ENCODE assay signal across 20 mouse cellular contexts in the genomic region with DNA sequence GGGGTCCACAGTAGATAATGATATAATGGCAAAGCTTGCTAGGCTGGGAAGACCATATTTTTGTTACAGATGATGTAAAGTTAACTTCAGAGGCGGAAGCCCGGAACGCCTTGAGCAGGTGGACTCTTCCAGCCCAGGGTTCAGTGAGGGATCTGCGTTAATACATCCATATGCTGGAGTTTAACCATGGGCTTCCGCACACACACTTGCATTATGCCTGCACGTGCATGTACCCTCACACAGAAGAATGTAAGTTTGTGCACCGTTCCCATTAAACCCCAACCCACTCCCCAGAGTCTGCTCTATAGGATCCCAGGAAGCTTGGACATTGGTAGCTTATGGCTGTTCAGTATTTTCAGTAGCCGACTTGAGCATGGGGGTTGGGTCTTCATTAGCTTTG. TPM values are rescaled to one million over a fixed set of nuclear protein-coding genes. Genes with fewer than 3 reads are reported as not detected.
DNase-seq lines count a peak whose midpoint lies in the region; ATAC-seq lines count a peak whose summit lies in the region.
"Had no signal": no experiment of that assay in that cellular context is flagged by ENCODE, and none has a peak within 500 bp of the region (broad histone marks: within the 10 kb centered on the region; RNA-seq: fewer than 3 reads in every experiment).

No protein-coding gene starts in this region.

- no peaks in the 10 kb centered on the region for H3K9me3 ChIP-seq in midbrain, embryonic 11.5 days (ENCODE audit: control insufficient read depth, low read length)
- no peaks in the 10 kb centered on the region for H3K9me3 ChIP-seq in midbrain, embryonic 15.5 days
- no peaks in the 10 kb centered on the region for H3K9me3 ChIP-seq in embryonic facial prominence, embryonic 10.5 days
- no peaks in the 10 kb centered on the region for H3K9me3 ChIP-seq in forebrain, embryonic 11.5 days (ENCODE audit: control insufficient read depth, low read length)
- no peaks in the 10 kb centered on the region for H3K9me3 ChIP-seq in neural tube, embryonic 15.5 days (replicated peaks)
- H3K9me3 ChIP-seq: forebrain, embryonic 13.5 days; heart, embryonic 10.5 days; limb, embryonic 13.5 days; lung, embryonic 15.5 days; midbrain, embryonic 13.5 days had no signal

- H3K9ac ChIP-seq in midbrain, embryonic 11.5 days (ENCODE audit: low read length): no peak overlapping the region
- no peak overlapping the region for H3K9ac ChIP-seq in midbrain, embryonic 15.5 days
- no peak overlapping the region for H3K9ac ChIP-seq in forebrain, embryonic 11.5 days (ENCODE audit: low read length)
- no peak overlapping the region for H3K9ac ChIP-seq in neural tube, embryonic 15.5 days (replicated peaks)
- H3K9ac ChIP-seq: forebrain, embryonic 13.5 days; hindbrain, embryonic 14.5 days; limb, embryonic 13.5 days; lung, embryonic 15.5 days; midbrain, embryonic 13.5 days had no signal

- peak; percentile 1 to 17 for DNase-seq in adrenal gland, adult 18-20 months (ENCODE audit: low spot score in 2 of 2)
- DNase-seq in adrenal gland, adult 8-10 months: no peak
- DNase-seq in midbrain, embryonic 11.5 days (ENCODE audit: low spot score, missing footprints): peak; percentile 74
- peak; percentile 6 for DNase-seq in embryonic facial prominence, embryonic 10.5 days (ENCODE audit: low spot score)
- no peak for DNase-seq in forebrain, embryonic 11.5 days (ENCODE audit: low spot score)
- DNase-seq: adrenal gland, adult 2 months; cerebellum, adult 8-10 months; cerebellum, postnatal 25 days; gastrocnemius, postnatal 14 days; heart, postnatal 36 days; kidney, postnatal 36 days had no signal

- H3K4me3 ChIP-seq in midbrain, embryonic 11.5 days (ENCODE audit: low read depth, low read length): no peak overlapping the region
- no peak overlapping the region for H3K4me3 ChIP-seq in midbrain, embryonic 15.5 days
- no peak overlapping the region for H3K4me3 ChIP-seq in embryonic facial prominence, embryonic 10.5 days
- H3K4me3 ChIP-seq in forebrain, embryonic 11.5 days (ENCODE audit: low read depth, low read length): no peak overlapping the region
- no peak overlapping the region for H3K4me3 ChIP-seq in neural tube, embryonic 15.5 days (replicated peaks)
- H3K4me3 ChIP-seq: forebrain, embryonic 13.5 days; heart, embryonic 10.5 days; limb, embryonic 13.5 days; lung, embryonic 15.5 days; midbrain, embryonic 13.5 days had no signal

- no peak for ATAC-seq in midbrain, embryonic 11.5 days (ENCODE audit: low FRiP score)
- no peak for ATAC-seq in midbrain, embryonic 15.5 days (replicated peaks)
- ATAC-seq in forebrain, embryonic 11.5 days (replicated peaks; ENCODE audit: low FRiP score): no peak
- ATAC-seq in neural tube, embryonic 15.5 days (ENCODE audit: low FRiP score): no peak
- ATAC-seq: forebrain, embryonic 13.5 days; intestine, postnatal 0 days; midbrain, embryonic 13.5 days had no signal

- H3K4me2 ChIP-seq in midbrain, embryonic 11.5 days: no peak overlapping the region
- H3K4me2 ChIP-seq in midbrain, embryonic 15.5 days: no peak overlapping the region
- H3K4me2 ChIP-seq in forebrain, embryonic 11.5 days (ENCODE audit: low read depth, low read length, severe bottlenecking): no peak overlapping the region
- no peak overlapping the region for H3K4me2 ChIP-seq in neural tube, embryonic 15.5 days
- H3K4me2 ChIP-seq: forebrain, embryonic 13.5 days; hindbrain, embryonic 14.5 days; lung, embryonic 15.5 days had no signal

- H3K27me3 ChIP-seq in midbrain, embryonic 11.5 days (ENCODE audit: control insufficient read depth, insufficient read depth, low read length): no peaks in the 10 kb centered on the region; the same call in 1 of the 2 replicates
- H3K27me3 ChIP-seq in midbrain, embryonic 15.5 days (replicated peaks): no peaks in the 10 kb centered on the region
- H3K27me3 ChIP-seq in embryonic facial prominence, embryonic 10.5 days (replicated peaks; ENCODE audit: low read depth, poor library complexity, severe bottlenecking): peaks cover 3% of the 10 kb centered on the region; the same call in 1 of the 2 replicates
- peaks cover 2% of the 10 kb centered on the region for H3K27me3 ChIP-seq in forebrain, embryonic 11.5 days (ENCODE audit: control insufficient read depth, insufficient read depth, low read length)
- H3K27me3 ChIP-seq in neural tube, embryonic 15.5 days (replicated peaks): no peaks in the 10 kb centered on the region
- H3K27me3 ChIP-seq: forebrain, embryonic 13.5 days; limb, embryonic 13.5 days; lung, embryonic 15.5 days; midbrain, embryonic 13.5 days had no signal

- 96% methylated on average over 8 of the region's 8 CpGs for WGBS in midbrain, embryonic 11.5 days
- 94% methylated on average over 8 of the region's 8 CpGs for WGBS in midbrain, embryonic 15.5 days
- 91% methylated on average over 8 of the region's 8 CpGs for WGBS in embryonic facial prominence, embryonic 10.5 days
- WGBS in forebrain, embryonic 11.5 days: 95% methylated on average over 8 of the region's 8 CpGs
- WGBS in neural tube, embryonic 15.5 days: 94% methylated on average over 8 of the region's 8 CpGs

- H3K36me3 ChIP-seq in midbrain, embryonic 11.5 days (ENCODE audit: control insufficient read depth, insufficient read depth, low read length): no peaks in the 10 kb centered on the region
- H3K36me3 ChIP-seq in midbrain, embryonic 15.5 days (replicated peaks): no peaks in the 10 kb centered on the region
- H3K36me3 ChIP-seq in embryonic facial prominence, embryonic 10.5 days (replicated peaks): peaks cover 38% of the 10 kb centered on the region
- no peaks in the 10 kb centered on the region for H3K36me3 ChIP-seq in forebrain, embryonic 11.5 days (ENCODE audit: control insufficient read depth, insufficient read depth, low read length)
- H3K36me3 ChIP-seq in neural tube, embryonic 15.5 days: peaks cover 16% of the 10 kb centered on the region; the same call in 1 of the 2 replicates

- peaks cover 14% of the 10 kb centered on the region for H3K4me1 ChIP-seq in midbrain, embryonic 11.5 days (ENCODE audit: control insufficient read depth, insufficient read depth, low read length)
- peaks cover 30% of the 10 kb centered on the region for H3K4me1 ChIP-seq in midbrain, embryonic 15.5 days
- H3K4me1 ChIP-seq in embryonic facial prominence, embryonic 10.5 days: peaks cover 68% of the 10 kb centered on the region
- peaks cover 5% of the 10 kb centered on the region; the same call in 1 of the 2 replicates for H3K4me1 ChIP-seq in forebrain, embryonic 11.5 days (replicated peaks; ENCODE audit: control insufficient read depth, insufficient read depth, low read length)
- H3K4me1 ChIP-seq in neural tube, embryonic 15.5 days: peaks cover 40% of the 10 kb centered on the region

- no peak overlapping the region for H3K27ac ChIP-seq in midbrain, embryonic 11.5 days (ENCODE audit: low read depth, low read length)
- no peak overlapping the region for H3K27ac ChIP-seq in midbrain, embryonic 15.5 days
- H3K27ac ChIP-seq in embryonic facial prominence, embryonic 10.5 days (replicated peaks): no peak overlapping the region
- H3K27ac ChIP-seq in forebrain, embryonic 11.5 days (ENCODE audit: low read depth, low read length): no peak overlapping the region
- no peak overlapping the region for H3K27ac ChIP-seq in neural tube, embryonic 15.5 days (replicated peaks)
- H3K27ac ChIP-seq: forebrain, embryonic 13.5 days; heart, embryonic 10.5 days; hindbrain, embryonic 14.5 days; limb, embryonic 13.5 days; lung, embryonic 15.5 days; midbrain, embryonic 13.5 days had no signal

RNA-seq across cellular contexts. Expression of gene Etnk1, which starts 4.0 kb away (rescaled TPM):
- total RNA-seq in adrenal gland, adult 18-20 months (2021): 100 to 1,000 TPM in 1 of 2 experiments, 10 to 100 TPM in 1; 94.7 to 137 TPM
- total RNA-seq in adrenal gland, adult 8-10 months (2022): 100 to 1,000 TPM; 126 to 142 (median 139) TPM
- 30.7 and 32.3 TPM in 2 replicates for polyA plus RNA-seq in midbrain, embryonic 11.5 days (2014; fragmentation: Nextera tagmentation; extraction: Ambion mirVana)
- polyA plus RNA-seq in midbrain, embryonic 15.5 days (2015; fragmentation: Nextera tagmentation; extraction: Ambion mirVana): 45.0 and 50.3 TPM in 2 replicates
- 22.0 and 22.8 TPM in 2 replicates for polyA plus RNA-seq in embryonic facial prominence, embryonic 10.5 days (2016; fragmentation: Nextera tagmentation; extraction: Ambion mirVana)
- 28.8 and 32.1 TPM in 2 replicates for polyA plus RNA-seq in forebrain, embryonic 11.5 days (2014; fragmentation: Nextera tagmentation; extraction: Ambion mirVana)
- 38.9 and 42.0 TPM in 2 replicates for polyA plus RNA-seq in neural tube, embryonic 15.5 days (2015; fragmentation: Nextera tagmentation; extraction: Ambion mirVana)

Comparison
In these comparisons a context has a peak if more than half of its experiments do, and no peak if none do; other contexts are left out.
1. DNase-seq: peak in adrenal gland, adult 18-20 months (2 of 2), midbrain, embryonic 11.5 days (single experiment) and embryonic facial prominence, embryonic 10.5 days (single experiment); none in adrenal gland, adult 8-10 months (single experiment) and forebrain, embryonic 11.5 days (single experiment).